Mouse (Mus musculus) neural tube, embryonic 13.5 days (tissue): Measurements from ENCODE around the gene Ubtd2. TPM values are rescaled to one million over a fixed set of nuclear protein-coding genes. Genes with fewer than 3 reads are reported as not detected.

ENCODE experiments used
- ATAC-seq: fragments of 200-750 bp; cut with Nextera tagmentation; 2 replicates; pipeline ENCODE4 v1.8.0; 2017; ENCODE audit warnings: low read depth, mild to moderate bottlenecking, moderate TSS enrichment, moderate library complexity
- H3K27ac ChIP-seq: fragments of 300-500 bp; sonication (generic); replicated peaks from 2 replicates; pipeline ENCODE4 v1.5.1; 2015; ENCODE audit warnings: moderate library complexity, mild to moderate bottlenecking, inconsistent platforms
- H3K27me3 ChIP-seq: fragments of 300-500 bp; sonication (generic); 2 replicates; pipeline ENCODE4 v1.6.1; 2015; ENCODE audit warnings: mild to moderate bottlenecking, inconsistent platforms
- H3K36me3 ChIP-seq: fragments of 300-500 bp; sonication (generic); 2 replicates; pipeline ENCODE4 v1.6.1; 2015; ENCODE audit warnings: mild to moderate bottlenecking, inconsistent platforms
- H3K4me1 ChIP-seq: fragments of 300-500 bp; sonication (generic); replicated peaks from 2 replicates; pipeline ENCODE4 v1.6.1; 2015; ENCODE audit warnings: inconsistent platforms
- H3K4me2 ChIP-seq: fragments of 300-500 bp; sonication (generic); 2 replicates; pipeline ENCODE4 v1.6.1; 2015; ENCODE audit warnings: inconsistent platforms, mild to moderate bottlenecking, moderate library complexity
- H3K4me3 ChIP-seq: fragments of 300-500 bp; sonication (generic); 2 replicates; pipeline ENCODE4 v1.5.1; 2015; ENCODE audit warnings: mild to moderate bottlenecking, inconsistent platforms
- H3K9ac ChIP-seq: fragments of 300-500 bp; sonication (generic); 2 replicates; pipeline ENCODE4 v1.6.1; 2015; ENCODE audit warnings: moderate library complexity, mild to moderate bottlenecking, inconsistent platforms
- H3K9me3 ChIP-seq: fragments of 300-500 bp; sonication (generic); 2 replicates; pipeline ENCODE4 v1.6.1; 2016; ENCODE audit warnings: inconsistent platforms
- WGBS: fragments of 180-500 bp; shearing (Covaris S2); methylation state at CpG from one replicate; pipeline ENCODE4 v1.1.7; 2015; 5-methylcytosine and 5-hydroxymethylcytosine counted together
- polyA plus RNA-seq: library from polyadenylated mRNA; unstranded; fragments of >200 nt; fragmentation: Nextera tagmentation; extraction: Ambion mirVana; gene quantifications from 2 replicates; pipeline ENCODE4 v1.2.1, GENCODE M21; 2015

Gene Ubtd2
- polyA plus RNA-seq, 1 experiment from 2014 or later, result 46.8 TPM

DNA sequence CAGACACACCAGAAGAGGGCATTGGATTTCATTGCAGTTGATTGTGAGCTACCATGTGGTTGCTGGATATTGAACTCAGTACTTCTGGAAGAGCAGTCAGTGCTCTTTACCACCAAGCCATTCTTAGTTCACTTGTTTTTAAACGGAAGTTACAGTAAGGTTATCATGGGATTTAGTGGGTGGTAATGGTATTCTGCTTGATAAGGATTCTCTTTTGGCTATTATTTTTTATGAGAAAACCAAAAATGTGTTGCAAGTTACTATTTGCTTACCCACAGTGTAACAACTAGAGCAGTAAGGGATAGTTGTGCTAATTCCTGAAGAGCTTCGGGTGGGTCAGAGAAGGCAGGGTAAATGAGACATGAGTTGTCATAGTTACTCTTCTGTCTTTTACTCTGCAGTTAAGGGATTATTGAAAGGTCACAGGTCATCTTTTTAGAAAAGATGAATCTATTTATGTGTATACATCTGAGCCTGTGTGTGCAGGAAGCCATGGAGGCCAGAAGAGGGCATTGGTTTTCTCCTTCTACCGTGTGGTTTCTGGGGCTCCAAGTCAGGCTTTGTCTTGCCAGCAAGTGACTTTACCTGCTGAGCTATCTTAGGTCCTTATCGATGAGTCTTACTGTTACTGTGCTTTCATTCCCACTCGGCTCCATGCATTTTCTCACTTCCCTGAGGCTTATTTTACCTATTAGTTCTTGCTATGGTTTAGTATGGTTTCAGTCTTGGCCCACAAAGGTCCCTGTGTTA is 20.5 kb downstream of the Ubtd2 start:
- H3K9ac ChIP-seq, result no peak overlapping the region
- H3K36me3 ChIP-seq, result no peaks in the 10 kb centered on the region
- H3K27me3 ChIP-seq, result no peaks in the 10 kb centered on the region
- 83% methylated on average over 5 of the region's 5 CpGs for WGBS
- no peaks in the 10 kb centered on the region for H3K9me3 ChIP-seq
- peaks cover 14% of the 10 kb centered on the region; the same call in 1 of the 2 replicates for H3K4me1 ChIP-seq
- ATAC-seq, result no peak
- no peak overlapping the region for H3K27ac ChIP-seq
- H3K4me3 ChIP-seq, result no peak overlapping the region
- no peak overlapping the region for H3K4me2 ChIP-seq

DNA sequence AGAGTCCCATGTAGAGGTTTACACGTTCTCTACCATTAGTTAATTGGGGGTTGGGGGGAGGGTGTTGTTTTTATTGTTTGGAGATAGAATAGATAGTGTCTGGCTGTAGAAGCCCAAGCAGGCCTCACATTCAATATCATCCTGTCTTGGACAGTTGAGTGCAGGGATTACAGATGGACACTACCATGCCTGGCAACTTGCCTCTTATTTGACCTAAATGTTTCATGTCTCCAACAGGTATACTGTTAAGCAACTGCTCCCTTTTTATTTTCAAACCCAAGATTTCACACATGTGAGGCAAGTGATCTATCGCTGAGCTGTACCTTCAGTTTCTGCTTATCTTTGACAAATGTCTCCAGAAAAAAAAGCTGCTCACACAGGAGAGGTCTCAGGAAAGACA is 26.4 kb downstream of the Ubtd2 start:
- Histone ChIP-seq H3K4me2 (no peak overlapping the region), H3K9me3 (no peaks in the 10 kb centered on the region), H3K4me3 (no peak overlapping the region), H3K27ac (no peak overlapping the region), H3K9ac (no peak overlapping the region), H3K27me3 (no peaks in the 10 kb centered on the region), H3K36me3 (no peaks in the 10 kb centered on the region), H3K4me1 (no peaks in the 10 kb centered on the region; the same call in 1 of the 2 replicates)
- no peak for ATAC-seq
- WGBS, result 68% methylated on average over 2 of the region's 2 CpGs

DNA sequence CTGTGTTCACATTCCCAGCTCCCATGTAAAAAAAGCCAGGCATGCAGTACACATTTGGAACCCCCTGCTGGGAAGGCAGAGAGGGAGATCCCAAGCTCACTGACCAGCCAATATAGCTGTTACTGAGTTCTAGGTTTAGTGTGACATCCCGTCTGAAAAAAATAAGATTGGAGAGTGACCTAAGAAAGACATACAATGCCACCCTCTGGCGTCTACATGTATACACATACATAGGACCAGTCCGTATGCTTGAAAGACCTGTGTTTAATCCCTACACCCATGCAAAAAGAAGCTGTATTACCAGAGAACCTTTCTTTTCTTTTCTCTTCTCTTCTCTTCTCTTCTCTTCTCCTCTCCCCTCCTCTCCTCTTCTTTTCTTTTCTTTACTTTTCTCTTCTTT is 30.1 kb downstream of the Ubtd2 start:
- Histone ChIP-seq H3K4me1 (peaks cover 12% of the 10 kb centered on the region), H3K9ac (no peak overlapping the region), H3K4me3 (no peak overlapping the region), H3K27me3 (no peaks in the 10 kb centered on the region), H3K36me3 (no peaks in the 10 kb centered on the region), H3K4me2 (no peak overlapping the region), H3K27ac (no peak overlapping the region), H3K9me3 (no peaks in the 10 kb centered on the region)
- ATAC-seq, result no peak
- 72% methylated on average over 3 of the region's 3 CpGs for WGBS

GRCm38 (mm10) chr11:32486621-32487020 is 31.5 kb downstream of the Ubtd2 start:
- peaks cover 12% of the 10 kb centered on the region for H3K4me1 ChIP-seq
- no peaks in the 10 kb centered on the region for H3K9me3 ChIP-seq
- H3K4me2 ChIP-seq, result no peak overlapping the region
- ATAC-seq, result no peak
- H3K9ac ChIP-seq, result no peak overlapping the region
- H3K4me3 ChIP-seq, result no peak overlapping the region
- no peak overlapping the region for H3K27ac ChIP-seq
- 77% methylated on average over 3 of the region's 3 CpGs for WGBS
- H3K27me3 ChIP-seq, result no peaks in the 10 kb centered on the region
- no peaks in the 10 kb centered on the region for H3K36me3 ChIP-seq

DNA sequence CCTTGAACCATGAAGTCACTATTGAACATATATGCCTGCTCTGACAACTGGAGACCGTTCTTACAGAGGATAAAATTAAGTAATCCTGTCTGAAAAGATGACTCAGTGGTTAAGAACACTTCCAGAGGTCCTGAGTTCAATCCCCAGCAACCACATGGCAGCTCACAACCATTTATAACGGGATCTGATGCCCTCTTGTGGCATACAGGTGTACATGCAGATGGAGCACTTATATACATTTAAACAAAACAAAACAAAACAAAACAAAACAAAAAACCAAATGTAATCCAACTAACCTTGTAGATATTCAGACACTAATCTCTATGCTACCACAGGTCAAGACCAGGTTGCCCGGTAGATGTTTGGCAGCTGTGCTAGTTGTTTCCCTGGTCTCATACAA is 32.3 kb downstream of the Ubtd2 start:
- Histone ChIP-seq H3K36me3 (no peaks in the 10 kb centered on the region), H3K9ac (no peak overlapping the region), H3K4me3 (no peak overlapping the region), H3K27ac (no peak overlapping the region), H3K9me3 (no peaks in the 10 kb centered on the region), H3K4me2 (no peak overlapping the region), H3K4me1 (peaks cover 12% of the 10 kb centered on the region), H3K27me3 (no peaks in the 10 kb centered on the region)
- 90% methylated on average over 3 of the region's 3 CpGs for WGBS
- ATAC-seq, result no peak

DNA sequence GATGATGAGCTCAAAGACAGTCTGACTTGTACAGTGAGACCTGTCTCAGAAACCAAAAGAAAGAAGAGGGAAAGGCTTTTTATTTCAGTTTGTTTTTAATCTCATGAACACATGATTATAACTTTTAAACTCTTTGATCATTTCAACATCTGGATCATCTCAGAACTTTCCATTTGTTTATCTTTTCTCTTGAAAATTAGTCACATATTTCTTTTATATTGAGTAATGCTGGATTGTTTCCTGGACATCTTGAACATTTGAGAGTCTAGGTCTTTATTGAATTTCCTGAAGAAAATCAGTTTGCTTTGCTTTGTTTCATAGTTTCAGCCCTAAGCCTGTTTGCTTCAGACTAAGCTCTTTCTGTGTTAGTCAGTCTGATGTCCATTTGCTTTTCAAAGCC is 33.2 kb downstream of the Ubtd2 start:
- Histone ChIP-seq H3K27ac (no peak overlapping the region), H3K27me3 (no peaks in the 10 kb centered on the region), H3K4me1 (peaks cover 14% of the 10 kb centered on the region), H3K36me3 (no peaks in the 10 kb centered on the region), H3K4me2 (no peak overlapping the region), H3K9ac (no peak overlapping the region), H3K9me3 (no peaks in the 10 kb centered on the region), H3K4me3 (no peak overlapping the region)
- no peak for ATAC-seq

GRCm38 (mm10) chr11:32488808-32489670 is 33.9 kb downstream of the Ubtd2 start:
- 86% methylated on average over 5 of the region's 5 CpGs for WGBS
- Histone ChIP-seq H3K9me3 (no peaks in the 10 kb centered on the region), H3K9ac (no peak overlapping the region), H3K27me3 (no peaks in the 10 kb centered on the region), H3K27ac (no peak overlapping the region), H3K36me3 (no peaks in the 10 kb centered on the region), H3K4me1 (peaks cover 18% of the 10 kb centered on the region), H3K4me2 (no peak overlapping the region), H3K4me3 (no peak overlapping the region)
- ATAC-seq, result no peak

GRCm38 (mm10) chr11:32491079-32491478 is 35.9 kb downstream of the Ubtd2 start:
- no peak overlapping the region for H3K4me3 ChIP-seq
- WGBS, result 100% methylated on average over 2 of the region's 2 CpGs
- H3K9ac ChIP-seq, result no peak overlapping the region
- no peaks in the 10 kb centered on the region for H3K36me3 ChIP-seq
- H3K4me2 ChIP-seq, result no peak overlapping the region
- H3K9me3 ChIP-seq, result no peaks in the 10 kb centered on the region
- no peak overlapping the region for H3K27ac ChIP-seq
- no peaks in the 10 kb centered on the region for H3K27me3 ChIP-seq
- ATAC-seq, result no peak
- peaks cover 18% of the 10 kb centered on the region for H3K4me1 ChIP-seq

- Histone ChIP-seq H3K4me1 (peaks cover 18% of the 10 kb centered on the region), H3K27me3 (no peaks in the 10 kb centered on the region), H3K4me2 (no peak overlapping the region), H3K9me3 (no peaks in the 10 kb centered on the region), H3K4me3 (no peak overlapping the region), H3K27ac (no peak overlapping the region), H3K36me3 (no peaks in the 10 kb centered on the region), H3K9ac (no peak overlapping the region)
- no peak for ATAC-seq
Observed at GRCm38 (mm10) chr11:32493312-32493711, 38.1 kb downstream of the Ubtd2 start.

DNA sequence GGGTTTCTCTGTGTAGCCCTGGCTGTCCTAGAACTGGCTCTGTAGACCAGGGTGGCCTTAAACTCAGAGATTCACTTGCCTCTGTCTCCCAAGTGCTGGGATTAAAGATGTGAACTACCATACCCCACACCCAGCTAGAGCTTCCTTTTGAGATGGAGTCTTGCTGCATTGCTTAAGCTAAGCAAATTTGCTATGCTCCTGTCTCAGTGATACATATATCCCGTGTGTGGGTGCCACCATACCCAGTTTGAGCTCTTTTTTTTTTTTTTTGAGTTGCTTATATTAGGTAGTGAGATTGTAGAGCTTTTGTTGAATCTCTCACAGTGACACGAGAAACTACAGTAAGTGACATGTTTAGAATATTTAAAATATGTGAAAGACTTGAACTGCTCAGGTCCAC is 40.1 kb downstream of the Ubtd2 start:
- H3K4me2 ChIP-seq, result no peak overlapping the region
- no peak overlapping the region for H3K4me3 ChIP-seq
- peaks cover 12% of the 10 kb centered on the region; the same call in 1 of the 2 replicates for H3K4me1 ChIP-seq
- H3K36me3 ChIP-seq, result no peaks in the 10 kb centered on the region
- WGBS, result 85% methylated on average over 2 of the region's 2 CpGs
- no peaks in the 10 kb centered on the region for H3K9me3 ChIP-seq
- H3K27ac ChIP-seq, result no peak overlapping the region
- H3K9ac ChIP-seq, result no peak overlapping the region
- ATAC-seq, result no peak
- H3K27me3 ChIP-seq, result no peaks in the 10 kb centered on the region

- ATAC-seq, result no peak; the same call in 1 of the 2 replicates
- Histone ChIP-seq H3K27ac (0 out of 2 replicates have a peak overlapping the region, but pooled peaks have one; percentile 3), H3K9ac (no peak overlapping the region)
Observed at GRCm38 (mm10) chr11:32498757-32499535, 43.8 kb downstream of the Ubtd2 start.

DNA sequence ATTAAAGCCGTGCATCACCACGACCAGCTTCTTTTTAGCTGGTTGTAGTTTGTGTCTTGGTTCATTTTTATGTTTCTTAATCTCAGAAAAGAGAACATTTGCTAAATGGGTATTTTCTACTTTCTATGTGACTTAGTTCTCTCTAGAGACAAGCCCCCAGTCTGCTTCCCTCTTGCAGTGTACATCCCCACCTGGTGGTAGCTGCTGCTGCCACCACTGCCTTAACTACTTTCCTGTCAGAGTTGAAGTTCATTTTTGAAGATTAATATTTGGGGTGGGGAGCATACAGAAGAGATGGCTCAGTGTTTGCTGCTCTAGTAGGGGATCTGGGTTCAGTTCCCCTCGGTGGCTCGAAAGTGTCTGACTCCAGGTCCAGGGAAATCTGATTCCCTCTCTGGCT is 44.8 kb downstream of the Ubtd2 start:
- Histone ChIP-seq H3K27me3 (no peaks in the 10 kb centered on the region), H3K9ac (no peak overlapping the region), H3K36me3 (peaks cover 19% of the 10 kb centered on the region; the same call in 1 of the 2 replicates), H3K4me3 (no peak overlapping the region), H3K9me3 (no peaks in the 10 kb centered on the region), H3K27ac (no peak overlapping the region), H3K4me2 (no peak overlapping the region), H3K4me1 (peaks cover 5% of the 10 kb centered on the region; the same call in 1 of the 2 replicates)
- ATAC-seq, result no peak
- WGBS, result 95% methylated on average over 4 of the region's 4 CpGs

More at GRCm38 (mm10) chr11:32498757-32499535, 43.8 kb downstream of the Ubtd2 start:
- H3K27me3 ChIP-seq, result no peaks in the 10 kb centered on the region
- H3K9me3 ChIP-seq, result no peaks in the 10 kb centered on the region
- no peak overlapping the region for H3K4me3 ChIP-seq
- H3K4me1 ChIP-seq, result peaks cover 5% of the 10 kb centered on the region; the same call in 1 of the 2 replicates
- H3K4me2 ChIP-seq, result no peak overlapping the region
- H3K36me3 ChIP-seq, result peaks cover 17% of the 10 kb centered on the region; the same call in 1 of the 2 replicates
- WGBS, result 83% methylated on average over 7 of the region's 7 CpGs
